Mouse (Mus musculus): ENCODE measurements at regions not wholly inside any gene's neighbourhood (a gene's known extent, or its start where the extent isn't known, plus 50 kb on each side); places are given as distances from the start of the nearest gene placed in this dataset.

- TF ChIP-seq CTCF (IDR thresholded peaks at IDR 0.05; ENCODE audit: low read depth, low read length): no peak
- no peak for TF ChIP-seq TAL1 (conservative IDR thresholded peaks at IDR 0.05; ENCODE audit: low read depth, low read length)
- TF ChIP-seq GATA1 (IDR thresholded peaks at IDR 0.05; ENCODE audit: borderline replicate concordance, low read length): no peak
These were observed 105.7 kb downstream of the Nucb2 start for GRCm38 (mm10) chr7:116609906-116610305.
